Mouse (Mus musculus) lung, postnatal 0 days (tissue): ENCODE measurements around the gene Prkcsh. TPM values are rescaled to one million over a fixed set of nuclear protein-coding genes. Genes with fewer than 3 reads are reported as not detected.

Source experiments
- ATAC-seq: fragments of 200-750 bp; cut with Nextera tagmentation; 2 replicates; pipeline ENCODE4 v1.8.0; 2017; ENCODE audit warnings: moderate library complexity
- DNase-seq: peaks from one replicate; pipeline ENCODE4 v3.0.0-alpha.2; 2016; ENCODE audit warnings: low spot score
- H3K27ac ChIP-seq: fragments of 300-500 bp; sonication (generic); 2 replicates; pipeline ENCODE4 v1.5.1; 2014; ENCODE audit warnings: antibody characterized with exemption, mild to moderate bottlenecking, low read length, mixed read lengths
- H3K27me3 ChIP-seq: fragments of 300-500 bp; sonication (generic); replicated peaks from 2 replicates; pipeline ENCODE4 v1.6.1; 2014; ENCODE audit warnings: low read length, mixed read lengths; ENCODE audit not compliant: insufficient read depth
- H3K36me3 ChIP-seq: fragments of 300-500 bp; sonication (generic); 2 replicates; pipeline ENCODE4 v1.6.1; 2014; ENCODE audit warnings: low read length, mixed read lengths; ENCODE audit not compliant: insufficient read depth
- H3K4me1 ChIP-seq: fragments of 300-500 bp; sonication (generic); 2 replicates; pipeline ENCODE4 v1.6.1; 2014; ENCODE audit warnings: antibody characterized with exemption, low read depth, low read length, mixed read lengths; ENCODE audit not compliant: insufficient read depth
- H3K4me2 ChIP-seq: fragments of 300-500 bp; sonication (generic); replicated peaks from 2 replicates; pipeline ENCODE4 v1.6.1; 2014; ENCODE audit warnings: low read depth, mild to moderate bottlenecking, low read length, moderate library complexity, mixed read lengths
- H3K4me3 ChIP-seq: fragments of 300-500 bp; sonication (generic); 2 replicates; pipeline ENCODE4 v1.5.1; 2014; ENCODE audit warnings: low read depth, low read length
- H3K9ac ChIP-seq: fragments of 300-500 bp; sonication (generic); replicated peaks from 2 replicates; pipeline ENCODE4 v1.6.1; 2014; ENCODE audit warnings: low read depth, mild to moderate bottlenecking
- H3K9me3 ChIP-seq: fragments of 300-500 bp; sonication (generic); 2 replicates; pipeline ENCODE4 v1.6.1; 2016; ENCODE audit warnings: low read length, mixed read lengths
- CTCF ChIP-seq: IDR thresholded peaks from 2 replicates; pipeline ENCODE4 v1.5.1; 2016; ENCODE audit warnings: antibody characterized with exemption, mild to moderate bottlenecking
- EP300 ChIP-seq: IDR thresholded peaks from 2 replicates; pipeline ENCODE4 v1.6.1; 2016; ENCODE audit warnings: antibody characterized with exemption, mild to moderate bottlenecking, control low read depth
- WGBS: fragments of 180-500 bp; shearing (Covaris S2); extraction: QIAGEN DNeasy Blood & Tissue Kit; methylation state at CpG from one replicate; pipeline ENCODE4 v1.1.7; 2014; 5-methylcytosine and 5-hydroxymethylcytosine counted together
- polyA plus RNA-seq: library from polyadenylated mRNA; unstranded; fragments of >200 nt; fragmentation: Nextera tagmentation; extraction: Ambion mirVana; gene quantifications from 2 replicates; pipeline ENCODE4 v1.2.1, GENCODE M21; 2015

Prkcsh gene
- 51.9 and 56.1 TPM in 2 replicates for polyA plus RNA-seq

GRCm38 (mm10) chr9:22002194-22003162 is at the start of gene Prkcsh, which contains the start of gene Ccdc151:
TSS of gene Prkcsh (plus strand) at chr9:22002806.
TSS of gene Ccdc151 (minus strand) at chr9:22002634.
- H3K27ac ChIP-seq: peak within 1 kb of the TSS; percentile 43; the same call in 1 of the 2 replicates
- TF ChIP-seq EP300 (no peak), CTCF (0 out of 2 replicates have a peak, but pooled peaks have one; percentile 14)
- ATAC-seq: peak; percentile 99
- H3K4me1 ChIP-seq: peaks cover 8% of the 10 kb centered on the region; the same call in 1 of the 2 replicates
- WGBS: 7% methylated on average over 54 of the region's 57 CpGs
- peak within 1 kb of the TSS; percentile 67 for H3K4me3 ChIP-seq
- DNase-seq: peak; percentile 100
- peak within 1 kb of the TSS; percentile 43 for H3K9ac ChIP-seq
- no peaks in the 10 kb centered on the region for H3K27me3 ChIP-seq
- peak within 1 kb of the TSS; percentile 81 for H3K4me2 ChIP-seq
- H3K36me3 ChIP-seq: peaks cover 3% of the 10 kb centered on the region
- no peaks in the 10 kb centered on the region for H3K9me3 ChIP-seq

- Histone ChIP-seq H3K4me1 (peaks cover 4% of the 10 kb centered on the region; the same call in 1 of the 2 replicates), H3K36me3 (no peaks in the 10 kb centered on the region), H3K27ac (no peak overlapping the region), H3K4me2 (no peak overlapping the region), H3K27me3 (no peaks in the 10 kb centered on the region), H3K4me3 (no peak overlapping the region), H3K9me3 (no peaks in the 10 kb centered on the region), H3K9ac (no peak overlapping the region)
- ATAC-seq: no peak
- TF ChIP-seq CTCF (no peak), EP300 (no peak)
- 11% methylated on average over 3 of the region's 3 CpGs for WGBS
- no peak for DNase-seq
These were observed 49.0 kb upstream of the Prkcsh start for GRCm38 (mm10) chr9:21953600-21953999.

GRCm38 (mm10) chr9:21954635-21955034 is 48.0 kb upstream of the Prkcsh start:
- H3K27me3 ChIP-seq: no peaks in the 10 kb centered on the region
- no peaks in the 10 kb centered on the region for H3K36me3 ChIP-seq
- ATAC-seq: no peak
- 71% methylated on average over 3 of the region's 3 CpGs for WGBS
- H3K4me1 ChIP-seq: peaks cover 4% of the 10 kb centered on the region; the same call in 1 of the 2 replicates
- DNase-seq: no peak
- H3K4me2 ChIP-seq: no peak overlapping the region
- no peak overlapping the region for H3K27ac ChIP-seq
- TF ChIP-seq CTCF: no peak
- no peak for TF ChIP-seq EP300
- H3K4me3 ChIP-seq: no peak overlapping the region
- no peaks in the 10 kb centered on the region for H3K9me3 ChIP-seq
- no peak overlapping the region for H3K9ac ChIP-seq

GRCm38 (mm10) chr9:21955225-21955569 is 47.4 kb upstream of the Prkcsh start:
- peak overlapping the region; percentile 94 for H3K27ac ChIP-seq
- H3K4me1 ChIP-seq: peaks cover 5% of the 10 kb centered on the region; the same call in 1 of the 2 replicates
- H3K4me3 ChIP-seq: peak overlapping the region; percentile 73
- TF ChIP-seq CTCF (peak; percentile 61), EP300 (no peak)
- no peaks in the 10 kb centered on the region for H3K9me3 ChIP-seq
- peak overlapping the region; percentile 63 for H3K4me2 ChIP-seq
- no peaks in the 10 kb centered on the region for H3K27me3 ChIP-seq
- DNase-seq (no peak), ATAC-seq (peak; percentile 63)
- no peak overlapping the region for H3K9ac ChIP-seq
- WGBS: 1% methylated on average over 18 of the region's 18 CpGs
- H3K36me3 ChIP-seq: no peaks in the 10 kb centered on the region

- peak; percentile 98 for ATAC-seq
- no peaks in the 10 kb centered on the region for H3K36me3 ChIP-seq
- WGBS: 1% methylated on average over 54 of the region's 54 CpGs
- no peaks in the 10 kb centered on the region for H3K9me3 ChIP-seq
- H3K9ac ChIP-seq: peak within 1 kb of the TSS; percentile 73; the same call in 1 of the 2 replicates
- peaks cover 10% of the 10 kb centered on the region; the same call in 1 of the 2 replicates for H3K4me1 ChIP-seq
- no peak for TF ChIP-seq CTCF
- TF ChIP-seq EP300: no peak
- H3K27ac ChIP-seq: peak within 1 kb of the TSS; percentile 94
- DNase-seq: peak; percentile 98
- peak within 1 kb of the TSS; percentile 63 for H3K4me2 ChIP-seq
- peak within 1 kb of the TSS; percentile 73 for H3K4me3 ChIP-seq
- 0 out of 2 replicates have a peak, but pooled peaks cover 1% of the 10 kb centered on the region for H3K27me3 ChIP-seq
These were observed 46.9 kb upstream of the Prkcsh start, which contains the start of gene Swsap1 for GRCm38 (mm10) chr9:21955570-21956281. TSS of gene Swsap1 (plus strand) at chr9:21955755.

- TF ChIP-seq EP300 (no peak), CTCF (no peak)
- 80% methylated on average over 5 of the region's 5 CpGs for WGBS
- H3K4me1 ChIP-seq: peaks cover 28% of the 10 kb centered on the region
- H3K9me3 ChIP-seq: no peaks in the 10 kb centered on the region
- no peak overlapping the region for H3K4me3 ChIP-seq
- no peaks in the 10 kb centered on the region for H3K36me3 ChIP-seq
- H3K4me2 ChIP-seq: no peak overlapping the region
- ATAC-seq (no peak), DNase-seq (no peak)
- no peak overlapping the region for H3K27ac ChIP-seq
- H3K9ac ChIP-seq: no peak overlapping the region
- H3K27me3 ChIP-seq: 0 out of 2 replicates have a peak, but pooled peaks cover 7% of the 10 kb centered on the region
These were observed 44.2 kb upstream of the Prkcsh start for GRCm38 (mm10) chr9:21958372-21958771.
